Mouse (Mus musculus) common myeloid progenitor, adult 5-6 weeks (primary cell): ENCODE results near the gene Ppp1r14b. TPM values are rescaled to one million over a fixed set of nuclear protein-coding genes. Genes with fewer than 3 reads are reported as not detected.
"Not testable (repeated sequence)": the region's sequence is repeated elsewhere in the genome, so short reads cannot be mapped to it uniquely, and the experiment has no call there.

ENCODE experiments used
- ATAC-seq: replicated peaks from 2 replicates; pipeline ENCODE4 v1.8.0; 2016; ENCODE audit warnings: low read depth, mild to moderate bottlenecking, moderate TSS enrichment, inconsistent platforms; ENCODE audit not compliant: poor library complexity, severe bottlenecking
- total RNA-seq: library from RNA; stranded (forward); fragments of 200-1000, 187-1606 nt; gene quantifications from 2 replicates; pipeline ENCODE4 v1.2.3, GENCODE M21; 2017

Gene Ppp1r14b
- total RNA-seq, 1 experiment from 2014 or later = 184 TPM

GRCm38 (mm10) chr19:6991166-6991565, 16.4 kb downstream of the Ppp1r14b start:
- ATAC-seq = not testable (repeated sequence)

- ATAC-seq = peak; percentile 91
Observed at GRCm38 (mm10) chr19:6992011-6992858, 17.5 kb downstream of the Ppp1r14b start, which contains the start of gene Dnajc4. TSS of gene Dnajc4 (minus strand) at chr19:6992572.

- no peak for ATAC-seq
Observed at GRCm38 (mm10) chr19:6993011-6993770, 18.4 kb downstream of the Ppp1r14b start.

GRCm38 (mm10) chr19:6994002-6994401, 19.2 kb downstream of the Ppp1r14b start:
- ATAC-seq = no peak

- ATAC-seq = no peak
Observed at GRCm38 (mm10) chr19:6994489-6994888, 19.7 kb downstream of the Ppp1r14b start.

- ATAC-seq = no peak
Observed at GRCm38 (mm10) chr19:6995255-6995991, 20.7 kb downstream of the Ppp1r14b start.

- peak; percentile 59 for ATAC-seq
Observed at GRCm38 (mm10) chr19:6996006-6996405, 21.2 kb downstream of the Ppp1r14b start, which contains the start of the genes Nudt22 and Trpt1. TSS of gene Nudt22 (minus strand) at chr19:6996117. TSS of gene Trpt1 (plus strand) at chr19:6996131.

GRCm38 (mm10) chr19:6997721-6998290, 23.0 kb downstream of the Ppp1r14b start:
- ATAC-seq = no peak

- no peak for ATAC-seq
Observed at GRCm38 (mm10) chr19:6999360-7000063, 24.7 kb downstream of the Ppp1r14b start.

- no peak for ATAC-seq
Observed at GRCm38 (mm10) chr19:7006892-7007593, 32.3 kb downstream of the Ppp1r14b start.

GRCm38 (mm10) chr19:7012426-7012825, 37.7 kb downstream of the Ppp1r14b start:
- no peak for ATAC-seq

GRCm38 (mm10) chr19:7013984-7014383, 39.2 kb downstream of the Ppp1r14b start:
- no peak for ATAC-seq

GRCm38 (mm10) chr19:7014481-7015135, 39.8 kb downstream of the Ppp1r14b start:
- ATAC-seq = no peak

- ATAC-seq = peak; percentile 68
Observed at GRCm38 (mm10) chr19:7017541-7018457, 43.0 kb downstream of the Ppp1r14b start.

GRCm38 (mm10) chr19:7018546-7018945, 43.8 kb downstream of the Ppp1r14b start:
- ATAC-seq = no peak

GRCm38 (mm10) chr19:7019191-7019590, 44.4 kb downstream of the Ppp1r14b start, which contains the start of gene Fermt3:
TSS of gene Fermt3 (minus strand) at chr19:7019469.
- peak; percentile 74 for ATAC-seq

GRCm38 (mm10) chr19:7020224-7020641, 45.5 kb downstream of the Ppp1r14b start:
- ATAC-seq = peak; percentile 50
